Comparison of ENCODE assay signal across 12 mouse cellular contexts in the genomic region with DNA sequence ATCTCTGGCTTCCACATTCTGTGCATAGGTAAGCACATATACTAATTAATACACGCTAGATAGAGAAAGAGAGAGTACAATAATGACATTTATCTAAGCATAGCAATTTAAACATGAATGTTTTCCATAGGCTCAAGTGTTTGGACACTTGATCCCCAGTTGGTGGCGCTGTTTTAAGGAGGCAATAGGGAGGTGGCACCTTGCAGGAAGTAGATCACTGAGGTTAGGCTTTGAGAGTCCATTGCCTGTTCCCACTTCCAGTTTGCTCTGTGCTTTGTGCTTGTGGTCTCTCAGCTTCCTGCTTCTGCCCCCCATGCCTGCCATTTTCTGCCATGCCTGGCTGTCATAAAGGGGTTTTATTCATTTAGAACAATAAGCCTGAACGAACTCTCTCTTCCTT.
DNase-seq lines count a peak whose midpoint lies in the region; ATAC-seq and TF ChIP-seq lines count a peak whose summit lies in the region.
"Had no signal": no experiment of that assay in that cellular context is flagged by ENCODE, and none has a peak within 500 bp of the region (broad histone marks: within the 10 kb centered on the region; RNA-seq: fewer than 3 reads in every experiment).

No protein-coding gene starts in this region.

- no peak overlapping the region for H3K27ac ChIP-seq in forebrain, postnatal 0 days (ENCODE audit: low read depth, low read length)
- no peak overlapping the region for H3K27ac ChIP-seq in forebrain, embryonic 10.5 days
- H3K27ac ChIP-seq in midbrain, postnatal 0 days (ENCODE audit: low read depth, low read length), result no peak overlapping the region
- no peak overlapping the region for H3K27ac ChIP-seq in midbrain, embryonic 15.5 days
- H3K27ac ChIP-seq in hindbrain, embryonic 16.5 days (ENCODE audit: low read depth, low read length), result no peak overlapping the region
- H3K27ac ChIP-seq: kidney, embryonic 15.5 days had no signal

- no peak overlapping the region for H3K4me3 ChIP-seq in forebrain, postnatal 0 days (ENCODE audit: low read depth, low read length)
- H3K4me3 ChIP-seq in forebrain, embryonic 10.5 days, result no peak overlapping the region
- no peak overlapping the region for H3K4me3 ChIP-seq in midbrain, postnatal 0 days (ENCODE audit: low read depth, low read length)
- no peak overlapping the region for H3K4me3 ChIP-seq in midbrain, embryonic 15.5 days
- no peak overlapping the region for H3K4me3 ChIP-seq in hindbrain, embryonic 16.5 days (ENCODE audit: low read length)
- H3K4me3 ChIP-seq: kidney, embryonic 15.5 days had no signal

- H3K9me3 ChIP-seq in forebrain, postnatal 0 days (ENCODE audit: low read length), result no peaks in the 10 kb centered on the region
- no peaks in the 10 kb centered on the region for H3K9me3 ChIP-seq in forebrain, embryonic 10.5 days
- no peaks in the 10 kb centered on the region for H3K9me3 ChIP-seq in midbrain, postnatal 0 days (ENCODE audit: low read length)
- no peaks in the 10 kb centered on the region for H3K9me3 ChIP-seq in midbrain, embryonic 15.5 days
- no peaks in the 10 kb centered on the region for H3K9me3 ChIP-seq in hindbrain, embryonic 16.5 days (ENCODE audit: control insufficient read depth, low read length)
- H3K9me3 ChIP-seq: kidney, embryonic 15.5 days had no signal

- ATAC-seq in forebrain, postnatal 0 days, result no peak
- ATAC-seq in midbrain, postnatal 0 days (ENCODE audit: low FRiP score), result no peak
- no peak for ATAC-seq in midbrain, embryonic 15.5 days (replicated peaks)
- ATAC-seq in hematopoietic stem cell, adult 5-6 weeks (replicated peaks in 1 of 2; ENCODE audit: insufficient read depth in 1 of 2, low FRiP score in 2 of 2, low TSS enrichment in 1 of 2, low read depth in 1 of 2, poor library complexity in 2 of 2, severe bottlenecking in 2 of 2), result peak; percentile 69 to 80
- ATAC-seq in hindbrain, embryonic 16.5 days, result no peak

- no peak overlapping the region for H3K4me2 ChIP-seq in forebrain, postnatal 0 days (ENCODE audit: low read depth)
- H3K4me2 ChIP-seq in midbrain, postnatal 0 days (ENCODE audit: low read depth, low read length, poor library complexity, severe bottlenecking), result no peak overlapping the region
- no peak overlapping the region for H3K4me2 ChIP-seq in midbrain, embryonic 15.5 days
- no peak overlapping the region for H3K4me2 ChIP-seq in hindbrain, embryonic 16.5 days (ENCODE audit: low read length)
- H3K4me2 ChIP-seq: kidney, embryonic 15.5 days had no signal

- no peaks in the 10 kb centered on the region for H3K36me3 ChIP-seq in forebrain, postnatal 0 days (ENCODE audit: insufficient read depth)
- no peaks in the 10 kb centered on the region for H3K36me3 ChIP-seq in forebrain, embryonic 10.5 days (replicated peaks)
- no peaks in the 10 kb centered on the region for H3K36me3 ChIP-seq in midbrain, postnatal 0 days (ENCODE audit: insufficient read depth, low read length)
- no peaks in the 10 kb centered on the region for H3K36me3 ChIP-seq in midbrain, embryonic 15.5 days (replicated peaks)
- no peaks in the 10 kb centered on the region for H3K36me3 ChIP-seq in hindbrain, embryonic 16.5 days (ENCODE audit: control insufficient read depth, insufficient read depth, low read length)
- H3K36me3 ChIP-seq: kidney, embryonic 15.5 days had no signal

- DNase-seq in forebrain, postnatal 0 days, result no peak
- no peak for DNase-seq in forebrain, embryonic 10.5 days (ENCODE audit: extremely low spot score, low spot score)
- no peak for DNase-seq in midbrain, postnatal 0 days (ENCODE audit: low spot score)
- DNase-seq in thymus, postnatal 4 days, result peak; percentile 72
- DNase-seq in cerebellum, adult 18-20 months, result no peak
- DNase-seq: B cell, adult 2 months; cerebellum, adult 9-10 months; heart, postnatal 14 days had no signal

- TF ChIP-seq CTCF in forebrain, postnatal 0 days (IDR thresholded peaks at IDR 0.05; ENCODE audit: low read depth), result peak; percentile 39
- TF ChIP-seq CTCF in midbrain, postnatal 0 days (IDR thresholded peaks at IDR 0.05), result peak; percentile 54

- no peaks in the 10 kb centered on the region for H3K27me3 ChIP-seq in forebrain, postnatal 0 days (ENCODE audit: insufficient read depth, low read length)
- no peaks in the 10 kb centered on the region for H3K27me3 ChIP-seq in forebrain, embryonic 10.5 days (ENCODE audit: poor library complexity, severe bottlenecking)
- no peaks in the 10 kb centered on the region for H3K27me3 ChIP-seq in midbrain, postnatal 0 days (ENCODE audit: insufficient read depth, low read length)
- H3K27me3 ChIP-seq in midbrain, embryonic 15.5 days (replicated peaks), result no peaks in the 10 kb centered on the region
- H3K27me3 ChIP-seq in hindbrain, embryonic 16.5 days (replicated peaks; ENCODE audit: control insufficient read depth, insufficient read depth, low read length), result no peaks in the 10 kb centered on the region
- H3K27me3 ChIP-seq: kidney, embryonic 15.5 days had no signal

- H3K9ac ChIP-seq in forebrain, postnatal 0 days, result no peak overlapping the region
- no peak overlapping the region for H3K9ac ChIP-seq in midbrain, postnatal 0 days (replicated peaks; ENCODE audit: low read length, poor library complexity, severe bottlenecking)
- no peak overlapping the region for H3K9ac ChIP-seq in midbrain, embryonic 15.5 days
- H3K9ac ChIP-seq in hindbrain, embryonic 16.5 days (ENCODE audit: low read depth, low read length), result no peak overlapping the region
- H3K9ac ChIP-seq: kidney, embryonic 15.5 days had no signal

- H3K4me1 ChIP-seq in forebrain, postnatal 0 days (ENCODE audit: insufficient read depth), result no peaks in the 10 kb centered on the region
- H3K4me1 ChIP-seq in forebrain, embryonic 10.5 days, result peaks cover 19% of the 10 kb centered on the region
- H3K4me1 ChIP-seq in midbrain, postnatal 0 days (ENCODE audit: insufficient read depth, low read length), result no peaks in the 10 kb centered on the region
- H3K4me1 ChIP-seq in midbrain, embryonic 15.5 days, result peaks cover 10% of the 10 kb centered on the region
- peaks cover 10% of the 10 kb centered on the region for H3K4me1 ChIP-seq in hindbrain, embryonic 16.5 days (ENCODE audit: control insufficient read depth, insufficient read depth, low read depth, low read length)
- H3K4me1 ChIP-seq: kidney, embryonic 15.5 days had no signal

- 47% methylated on average over 3 of the region's 3 CpGs for WGBS in forebrain, postnatal 0 days
- 61% methylated on average over 3 of the region's 3 CpGs for WGBS in forebrain, embryonic 10.5 days
- WGBS in midbrain, postnatal 0 days, result 51% methylated on average over 3 of the region's 3 CpGs
- 45% methylated on average over 3 of the region's 3 CpGs for WGBS in midbrain, embryonic 15.5 days
- WGBS in hindbrain, embryonic 16.5 days, result 44% methylated on average over 3 of the region's 3 CpGs

Comparison
In these comparisons a context has a peak if more than half of its experiments do, and no peak if none do; other contexts are left out.
1. ATAC-seq: peak in hematopoietic stem cell, adult 5-6 weeks (2 of 2); none in forebrain, postnatal 0 days (single experiment), midbrain, postnatal 0 days (single experiment), midbrain, embryonic 15.5 days (single experiment) and hindbrain, embryonic 16.5 days (single experiment).